Mouse (Mus musculus): Measurements from ENCODE around the gene Hcst. TPM values are rescaled to one million over a fixed set of nuclear protein-coding genes. Genes with fewer than 3 reads are reported as not detected.

The Hcst gene
- 15.4 and 73.3 TPM in 2 replicates for polyA plus RNA-seq (2012; ENCODE audit: low replicate concordance)

GRCm38 (mm10) chr7:30419561-30420499, at the start of gene Hcst:
Gene Hcst, minus strand, starts transcription at chr7:30419854.

GRCm38 (mm10) chr7:30457629-30458330, 38.1 kb upstream of the Hcst start, which contains the start of the genes Kirrel2 and Nphs1:
Gene Kirrel2, minus strand, starts transcription at chr7:30457690.
Gene Nphs1, plus strand, starts transcription at chr7:30458315.

DNA sequence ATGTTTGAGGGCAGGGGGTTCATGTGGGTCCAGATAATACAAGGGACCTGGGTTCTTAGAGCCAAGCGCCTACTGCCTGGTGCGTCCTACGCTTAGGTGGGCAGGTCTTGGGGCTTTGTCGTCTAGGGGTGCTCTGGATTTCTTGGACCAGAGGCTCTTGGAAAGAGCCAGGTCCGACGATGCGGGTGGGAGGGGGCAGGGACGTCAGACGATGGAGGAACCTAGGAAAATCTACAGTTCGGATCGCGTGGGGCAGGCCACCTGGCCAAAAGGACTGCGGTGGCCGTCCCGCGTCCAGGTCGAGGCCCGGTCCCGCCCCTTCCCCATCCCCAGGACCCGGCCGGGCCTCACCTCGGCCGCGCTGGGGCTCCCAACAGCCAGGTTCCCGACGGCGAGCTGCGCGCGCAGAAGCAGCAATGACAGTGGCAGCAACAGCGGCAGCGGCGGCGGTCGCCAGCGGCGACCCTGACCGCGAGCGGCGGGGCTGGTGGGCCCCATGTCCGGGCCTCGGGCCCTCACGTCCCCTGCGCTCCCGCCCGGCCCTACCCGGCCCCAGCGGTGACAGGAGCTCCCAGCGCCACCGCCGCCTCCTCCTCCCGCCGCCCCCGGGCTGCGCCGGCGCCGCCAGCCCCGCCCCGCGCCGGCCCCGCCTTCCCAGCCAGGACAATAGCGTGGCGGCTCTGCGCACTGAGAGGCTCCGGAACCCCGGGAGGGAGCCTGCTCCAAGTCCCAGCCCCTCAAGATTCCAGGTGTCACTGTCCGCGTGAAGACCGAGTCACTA, 25.5 kb upstream of the Hcst start, which contains the start of gene Aplp1:
Gene Aplp1, minus strand, starts transcription at position 565 of the 781 bp plus-strand sequence.

DNA sequence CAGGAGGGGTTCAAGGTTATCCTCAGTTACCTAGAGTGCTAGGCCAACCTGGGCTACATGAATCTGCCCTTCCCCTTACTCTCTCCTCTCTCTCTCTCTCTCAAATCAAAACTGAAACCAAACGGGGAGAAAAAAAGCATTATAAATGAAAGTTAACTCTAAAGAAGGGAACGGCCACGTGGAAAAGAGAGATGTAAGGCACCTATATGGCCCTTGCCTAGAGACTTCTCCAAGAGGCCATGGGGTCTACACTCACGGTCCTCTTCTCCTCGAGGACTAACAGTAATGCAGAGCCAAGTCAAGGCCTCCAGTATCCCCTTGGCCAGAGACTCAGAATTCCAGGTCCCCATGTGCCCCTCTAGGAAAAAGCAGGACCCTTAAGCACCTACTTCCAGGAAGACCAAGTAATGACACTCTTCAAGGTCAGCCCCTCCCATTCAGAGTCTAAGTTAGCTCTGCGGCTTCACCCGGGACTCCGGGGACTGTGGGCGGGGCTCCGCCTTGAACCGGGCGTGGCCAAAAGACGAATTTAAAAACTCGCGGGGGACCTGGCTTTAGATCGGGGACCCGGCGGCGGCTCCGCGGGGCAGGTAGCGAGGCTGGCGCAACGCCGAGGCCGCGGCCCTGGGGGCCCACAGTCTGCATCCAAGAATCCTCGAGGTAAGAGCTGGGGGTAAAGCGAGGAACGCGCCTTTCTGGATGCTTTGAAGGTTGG, 1.7 kb upstream of the Hcst start, which contains the start of gene Nfkbid:
Gene Nfkbid, plus strand, starts transcription at position 558 of the 715 bp plus-strand sequence.

GRCm38 (mm10) chr7:30413596-30413995, 6.1 kb downstream of the Hcst start, which contains the start of gene Tyrobp:
Gene Tyrobp, plus strand, starts transcription at chr7:30413760.

Other genes starting within 250 kb of the Hcst start
- 1.1 and 1.4 TPM in 2 replicates for gene Cox7a1, start 235.7 kb downstream of the Hcst start, polyA plus RNA-seq (2012; ENCODE audit: low replicate concordance)
- 89.2 and 120 TPM in 2 replicates for gene Capns1, start 221.0 kb downstream of the Hcst start, polyA plus RNA-seq (2012; ENCODE audit: low replicate concordance)
- gene Polr2i, start 187.9 kb downstream of the Hcst start, polyA plus RNA-seq (2012; ENCODE audit: low replicate concordance): 34.0 and 41.8 TPM in 2 replicates
- gene Tbcb, start 187.6 kb downstream of the Hcst start, polyA plus RNA-seq (2012; ENCODE audit: low replicate concordance): 19.3 and 21.9 TPM in 2 replicates
- gene Ovol3, start 184.1 kb downstream of the Hcst start, polyA plus RNA-seq (2012; ENCODE audit: low replicate concordance): not detected in 2 replicates
- not detected in 2 replicates for gene Thap8, start 139.8 kb downstream of the Hcst start, polyA plus RNA-seq (2012; ENCODE audit: low replicate concordance)
- gene Wdr62, start 139.4 kb downstream of the Hcst start, polyA plus RNA-seq (2012; ENCODE audit: low replicate concordance): 5.0 and 25.2 TPM in 2 replicates
- gene Clip3, start 128.1 kb downstream of the Hcst start, polyA plus RNA-seq (2012; ENCODE audit: low replicate concordance): 2.8 and 14.0 TPM in 2 replicates
- gene Alkbh6, start 111.1 kb downstream of the Hcst start, polyA plus RNA-seq (2012; ENCODE audit: low replicate concordance): 114 and 225 TPM in 2 replicates
- gene Syne4, start 105.0 kb downstream of the Hcst start, polyA plus RNA-seq (2012; ENCODE audit: low replicate concordance): 3.5 and 6.2 TPM in 2 replicates
- gene E130208F15Rik, start 98.1 kb downstream of the Hcst start, polyA plus RNA-seq (2012; ENCODE audit: low replicate concordance): 1.2 and 3.5 TPM in 2 replicates
- 7.3 and 13.8 TPM in 2 replicates for gene Sdhaf1, start 96.0 kb downstream of the Hcst start, polyA plus RNA-seq (2012; ENCODE audit: low replicate concordance)
- 0.09 and 0.16 TPM in 2 replicates for gene Lrfn3, start 57.1 kb downstream of the Hcst start, polyA plus RNA-seq (2012; ENCODE audit: low replicate concordance)
- 103 and 543 TPM in 2 replicates for gene Tyrobp, start 6.1 kb downstream of the Hcst start, polyA plus RNA-seq (2012; ENCODE audit: low replicate concordance)
- gene Nfkbid, start 1.9 kb upstream of the Hcst start, polyA plus RNA-seq (2012; ENCODE audit: low replicate concordance): 57.5 and 91.8 TPM in 2 replicates
- gene Aplp1, start 25.7 kb upstream of the Hcst start, polyA plus RNA-seq (2012; ENCODE audit: low replicate concordance): 2.4 and 4.5 TPM in 2 replicates
- 0.18 TPM in 1 of 2 replicates, not detected in the other for gene Kirrel2, start 37.8 kb upstream of the Hcst start, polyA plus RNA-seq (2012; ENCODE audit: low replicate concordance)
- not detected in 2 replicates for gene Nphs1, start 38.5 kb upstream of the Hcst start, polyA plus RNA-seq (2012; ENCODE audit: low replicate concordance)
- not detected in 2 replicates for gene Prodh2, start 73.8 kb upstream of the Hcst start, polyA plus RNA-seq (2012; ENCODE audit: low replicate concordance)
- 24.7 and 45.7 TPM in 2 replicates for gene Arhgap33, start 115.2 kb upstream of the Hcst start, polyA plus RNA-seq (2012; ENCODE audit: low replicate concordance)
- gene Hspb6, start 132.3 kb upstream of the Hcst start, polyA plus RNA-seq (2012; ENCODE audit: low replicate concordance): 6.3 and 7.9 TPM in 2 replicates
- gene Proser3, start 132.4 kb upstream of the Hcst start, polyA plus RNA-seq (2012; ENCODE audit: low replicate concordance): 15.7 and 16.7 TPM in 2 replicates
- gene Lin37, start 140.0 kb upstream of the Hcst start, polyA plus RNA-seq (2012; ENCODE audit: low replicate concordance): 80.4 and 94.2 TPM in 2 replicates
- gene U2af1l4, start 143.4 kb upstream of the Hcst start, polyA plus RNA-seq (2012; ENCODE audit: low replicate concordance): 29.9 and 73.5 TPM in 2 replicates
- gene Gm49396, start 143.5 kb upstream of the Hcst start, polyA plus RNA-seq (2012; ENCODE audit: low replicate concordance): 4.2 and 4.6 TPM in 2 replicates
- 47.7 and 71.1 TPM in 2 replicates for gene Psenen, start 143.8 kb upstream of the Hcst start, polyA plus RNA-seq (2012; ENCODE audit: low replicate concordance)
- 14.3 and 26.5 TPM in 2 replicates for gene Igflr1, start 145.6 kb upstream of the Hcst start, polyA plus RNA-seq (2012; ENCODE audit: low replicate concordance)
- 105 and 177 TPM in 2 replicates for gene Kmt2b, start 168.9 kb upstream of the Hcst start, polyA plus RNA-seq (2012; ENCODE audit: low replicate concordance)
- gene Zbtb32, start 179.1 kb upstream of the Hcst start, polyA plus RNA-seq (2012; ENCODE audit: low replicate concordance): 30.3 and 64.8 TPM in 2 replicates
- gene Upk1a, start 193.0 kb upstream of the Hcst start, polyA plus RNA-seq (2012; ENCODE audit: low replicate concordance): 0.25 and 0.83 TPM in 2 replicates
- gene Cox6b1, start 206.3 kb upstream of the Hcst start, polyA plus RNA-seq (2012; ENCODE audit: low replicate concordance): 31.5 and 104 TPM in 2 replicates
- not detected in 2 replicates for gene Etv2, start 216.0 kb upstream of the Hcst start, polyA plus RNA-seq (2012; ENCODE audit: low replicate concordance)
- gene Rbm42, start 230.5 kb upstream of the Hcst start, polyA plus RNA-seq (2012; ENCODE audit: low replicate concordance): 174 and 373 TPM in 2 replicates
- 4.2 and 16.9 TPM in 2 replicates for gene Haus5, start 245.1 kb upstream of the Hcst start, polyA plus RNA-seq (2012; ENCODE audit: low replicate concordance)